Mouse (Mus musculus) neural tube, embryonic 12.5 days (tissue): ENCODE measurements around the gene Lrrc56. TPM values are rescaled to one million over a fixed set of nuclear protein-coding genes. Genes with fewer than 3 reads are reported as not detected.

Experiments used
- ATAC-seq: fragments of 200-750 bp; cut with Nextera tagmentation; 2 replicates; pipeline ENCODE4 v1.8.0; 2017; ENCODE audit warnings: low read depth, mild to moderate bottlenecking, moderate TSS enrichment, moderate library complexity; ENCODE audit not compliant: low FRiP score
- H3K27ac ChIP-seq: fragments of 300-500 bp; sonication (generic); 2 replicates; pipeline ENCODE4 v1.5.1; 2016
- H3K27me3 ChIP-seq: fragments of 300-500 bp; sonication (generic); replicated peaks from 2 replicates; pipeline ENCODE4 v1.6.1; 2016; ENCODE audit warnings: mild to moderate bottlenecking
- H3K36me3 ChIP-seq: fragments of 300-500 bp; sonication (generic); 2 replicates; pipeline ENCODE4 v1.6.1; 2016; ENCODE audit warnings: mild to moderate bottlenecking
- H3K4me1 ChIP-seq: fragments of 300-500 bp; sonication (generic); 2 replicates; pipeline ENCODE4 v1.6.1; 2016
- H3K4me2 ChIP-seq: fragments of 300-500 bp; sonication (generic); replicated peaks from 2 replicates; pipeline ENCODE4 v1.6.1; 2016; ENCODE audit warnings: mild to moderate bottlenecking
- H3K4me3 ChIP-seq: fragments of 300-500 bp; sonication (generic); 2 replicates; pipeline ENCODE4 v1.5.1; 2016
- H3K9ac ChIP-seq: fragments of 300-500 bp; sonication (generic); 2 replicates; pipeline ENCODE4 v1.6.1; 2016; ENCODE audit warnings: mild to moderate bottlenecking
- H3K9me3 ChIP-seq: fragments of 300-500 bp; sonication (generic); 2 replicates; pipeline ENCODE4 v1.6.1; 2016; ENCODE audit warnings: mild to moderate bottlenecking
- WGBS: fragments of 180-500 bp; shearing (Covaris S2); methylation state at CpG from one replicate; pipeline ENCODE4 v1.1.7; 2016; 5-methylcytosine and 5-hydroxymethylcytosine counted together
- polyA plus RNA-seq: library from polyadenylated mRNA; unstranded; fragments of >200 nt; fragmentation: Nextera tagmentation; extraction: Ambion mirVana; gene quantifications from 2 replicates; pipeline ENCODE4 v1.2.1, GENCODE M21; 2016

The Lrrc56 gene
- polyA plus RNA-seq, 1 experiment from 2014 or later, result 11.2 TPM

- peak; percentile 10; the same call in 1 of the 2 replicates for ATAC-seq
- WGBS, result 1% methylated on average over 37 of the region's 43 CpGs
Observed at GRCm38 (mm10) chr7:141193348-141193856, 555 bp upstream of the Lrrc56 start.

GRCm38 (mm10) chr7:141194409-141194808 lies 452 bp downstream of the Lrrc56 start:
- no peak for ATAC-seq
- no peaks in the 10 kb centered on the region for H3K9me3 ChIP-seq
- peak overlapping the region; percentile 90 for H3K4me3 ChIP-seq
- peaks cover 21% of the 10 kb centered on the region for H3K4me1 ChIP-seq
- H3K9ac ChIP-seq, result peak overlapping the region; percentile 58
- H3K27me3 ChIP-seq, result no peaks in the 10 kb centered on the region
- peaks cover 29% of the 10 kb centered on the region for H3K36me3 ChIP-seq
- WGBS, result under 1% methylated on average over 23 of the region's 23 CpGs
- peak overlapping the region; percentile 42 for H3K27ac ChIP-seq
- peak overlapping the region; percentile 97 for H3K4me2 ChIP-seq

More at GRCm38 (mm10) chr7:141193348-141193856, 555 bp upstream of the Lrrc56 start:
- Histone ChIP-seq H3K27ac (peak overlapping the region; percentile 50; the same call in 1 of the 2 replicates), H3K4me2 (peak overlapping the region; percentile 97), H3K36me3 (peaks cover 35% of the 10 kb centered on the region), H3K27me3 (no peaks in the 10 kb centered on the region), H3K9ac (peak overlapping the region; percentile 93), H3K4me1 (peaks cover 21% of the 10 kb centered on the region), H3K9me3 (no peaks in the 10 kb centered on the region), H3K4me3 (peak overlapping the region; percentile 90)

- H3K4me2 ChIP-seq, result peak overlapping the region; percentile 97
- H3K36me3 ChIP-seq, result peaks cover 25% of the 10 kb centered on the region
- 0 out of 2 replicates have a peak overlapping the region, but pooled peaks have one; percentile 42 for H3K27ac ChIP-seq
- peak overlapping the region; percentile 58 for H3K9ac ChIP-seq
- peaks cover 21% of the 10 kb centered on the region for H3K4me1 ChIP-seq
- no peaks in the 10 kb centered on the region for H3K9me3 ChIP-seq
- no peaks in the 10 kb centered on the region for H3K27me3 ChIP-seq
- under 1% methylated on average over 28 of the region's 28 CpGs for WGBS
- peak overlapping the region; percentile 90 for H3K4me3 ChIP-seq
- ATAC-seq, result peak; percentile 25
Observed at GRCm38 (mm10) chr7:141194830-141195229, 873 bp downstream of the Lrrc56 start.

- ATAC-seq, result no peak
- H3K36me3 ChIP-seq, result peaks cover 15% of the 10 kb centered on the region
- H3K4me3 ChIP-seq, result no peak overlapping the region
- peaks cover 21% of the 10 kb centered on the region for H3K4me1 ChIP-seq
- no peaks in the 10 kb centered on the region for H3K9me3 ChIP-seq
- peak overlapping the region; percentile 97 for H3K4me2 ChIP-seq
- H3K27ac ChIP-seq, result no peak overlapping the region
- WGBS, result 94% methylated on average over 2 of the region's 2 CpGs
- no peak overlapping the region for H3K9ac ChIP-seq
- H3K27me3 ChIP-seq, result no peaks in the 10 kb centered on the region
Observed at GRCm38 (mm10) chr7:141195754-141196153, 1.8 kb downstream of the Lrrc56 start.

- Histone ChIP-seq H3K4me1 (peaks cover 20% of the 10 kb centered on the region), H3K4me2 (no peak overlapping the region), H3K27ac (no peak overlapping the region), H3K27me3 (no peaks in the 10 kb centered on the region), H3K9me3 (no peaks in the 10 kb centered on the region), H3K9ac (no peak overlapping the region), H3K4me3 (no peak overlapping the region), H3K36me3 (peaks cover 5% of the 10 kb centered on the region)
- 90% methylated on average over 8 of the region's 8 CpGs for WGBS
- no peak for ATAC-seq
Observed at GRCm38 (mm10) chr7:141196619-141197282, 2.8 kb downstream of the Lrrc56 start.

- 93% methylated on average over 4 of the region's 4 CpGs for WGBS
- Histone ChIP-seq H3K4me2 (no peak overlapping the region), H3K27me3 (no peaks in the 10 kb centered on the region), H3K9ac (no peak overlapping the region), H3K4me1 (peaks cover 7% of the 10 kb centered on the region), H3K36me3 (no peaks in the 10 kb centered on the region), H3K27ac (no peak overlapping the region), H3K9me3 (no peaks in the 10 kb centered on the region), H3K4me3 (no peak overlapping the region)
- ATAC-seq, result no peak
Observed at GRCm38 (mm10) chr7:141198121-141198520, 4.2 kb downstream of the Lrrc56 start.

- no peaks in the 10 kb centered on the region for H3K36me3 ChIP-seq
- no peaks in the 10 kb centered on the region for H3K9me3 ChIP-seq
- no peak for ATAC-seq
- no peaks in the 10 kb centered on the region for H3K27me3 ChIP-seq
- WGBS, result 77% methylated on average over 3 of the region's 3 CpGs
- H3K9ac ChIP-seq, result no peak overlapping the region
- no peak overlapping the region for H3K27ac ChIP-seq
- no peak overlapping the region for H3K4me3 ChIP-seq
- H3K4me2 ChIP-seq, result no peak overlapping the region
- no peaks in the 10 kb centered on the region for H3K4me1 ChIP-seq
Observed at GRCm38 (mm10) chr7:141204546-141204945, 10.6 kb downstream of the Lrrc56 start.

- no peak for ATAC-seq
- Histone ChIP-seq H3K27ac (no peak overlapping the region), H3K4me1 (no peaks in the 10 kb centered on the region), H3K9me3 (no peaks in the 10 kb centered on the region), H3K9ac (no peak overlapping the region), H3K36me3 (no peaks in the 10 kb centered on the region), H3K27me3 (no peaks in the 10 kb centered on the region), H3K4me2 (no peak overlapping the region), H3K4me3 (no peak overlapping the region)
- WGBS, result 90% methylated on average over 5 of the region's 5 CpGs
Observed at GRCm38 (mm10) chr7:141205504-141205903, 11.5 kb downstream of the Lrrc56 start.

- Histone ChIP-seq H3K4me3 (no peak overlapping the region), H3K27me3 (no peaks in the 10 kb centered on the region), H3K9me3 (no peaks in the 10 kb centered on the region), H3K27ac (no peak overlapping the region), H3K4me2 (no peak overlapping the region), H3K9ac (no peak overlapping the region), H3K36me3 (no peaks in the 10 kb centered on the region), H3K4me1 (no peaks in the 10 kb centered on the region)
- WGBS, result 93% methylated on average over 18 of the region's 18 CpGs
- ATAC-seq, result no peak
Observed at GRCm38 (mm10) chr7:141206182-141206937, 12.4 kb downstream of the Lrrc56 start.

GRCm38 (mm10) chr7:141209526-141209925 lies 15.6 kb downstream of the Lrrc56 start:
- Histone ChIP-seq H3K27me3 (no peaks in the 10 kb centered on the region), H3K27ac (no peak overlapping the region), H3K36me3 (no peaks in the 10 kb centered on the region), H3K4me2 (no peak overlapping the region), H3K4me3 (no peak overlapping the region), H3K9ac (no peak overlapping the region), H3K4me1 (peaks cover 7% of the 10 kb centered on the region; the same call in 1 of the 2 replicates), H3K9me3 (no peaks in the 10 kb centered on the region)
- 85% methylated on average over 3 of the region's 3 CpGs for WGBS
- ATAC-seq, result no peak

GRCm38 (mm10) chr7:141210137-141210536 lies 16.2 kb downstream of the Lrrc56 start:
- Histone ChIP-seq H3K4me1 (peaks cover 13% of the 10 kb centered on the region), H3K4me2 (no peak overlapping the region), H3K9me3 (no peaks in the 10 kb centered on the region), H3K27ac (no peak overlapping the region), H3K36me3 (no peaks in the 10 kb centered on the region), H3K4me3 (no peak overlapping the region), H3K27me3 (no peaks in the 10 kb centered on the region), H3K9ac (no peak overlapping the region)
- no peak for ATAC-seq
- 88% methylated on average over 12 of the region's 12 CpGs for WGBS

- H3K9me3 ChIP-seq, result no peaks in the 10 kb centered on the region
- no peak overlapping the region for H3K4me2 ChIP-seq
- H3K4me1 ChIP-seq, result peaks cover 14% of the 10 kb centered on the region
- no peaks in the 10 kb centered on the region for H3K27me3 ChIP-seq
- H3K36me3 ChIP-seq, result no peaks in the 10 kb centered on the region
- no peak overlapping the region for H3K9ac ChIP-seq
- H3K4me3 ChIP-seq, result no peak overlapping the region
- 90% methylated on average over 14 of the region's 14 CpGs for WGBS
- ATAC-seq, result no peak
- no peak overlapping the region for H3K27ac ChIP-seq
Observed at GRCm38 (mm10) chr7:141210606-141211131, 16.7 kb downstream of the Lrrc56 start.
